Mouse (Mus musculus) kidney, postnatal 25 days (tissue): Measurements from ENCODE around the gene Tmem121.

Experiments used
- DNase-seq, 2 experiments: peaks; one replicate each; pipeline ENCODE4 v3.0.0; 2021; ENCODE audit warnings: mixed read lengths in 2 of 2

The Tmem121 gene

DNA sequence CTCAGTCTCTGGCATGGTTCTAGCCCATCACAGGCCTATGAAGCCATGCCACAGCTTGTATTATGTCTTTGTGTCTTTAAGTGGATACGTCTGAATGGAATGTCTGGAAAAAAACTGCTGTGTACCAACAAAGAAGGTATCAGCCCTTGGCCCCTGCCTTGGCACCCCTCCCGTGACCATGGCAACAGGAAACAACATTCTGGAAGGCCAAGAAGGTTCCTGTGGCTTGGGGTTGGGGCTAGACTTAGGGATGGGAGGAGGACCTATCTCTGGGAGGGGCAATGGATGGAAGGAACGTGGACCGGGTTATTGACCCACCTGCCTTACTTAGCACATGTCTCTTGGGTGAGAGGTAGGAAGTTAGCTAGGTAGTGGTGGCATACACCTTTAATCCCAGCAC, 36.4 kb upstream of the Tmem121 start:
- DNase-seq = peak; percentile 53 to 75

DNA sequence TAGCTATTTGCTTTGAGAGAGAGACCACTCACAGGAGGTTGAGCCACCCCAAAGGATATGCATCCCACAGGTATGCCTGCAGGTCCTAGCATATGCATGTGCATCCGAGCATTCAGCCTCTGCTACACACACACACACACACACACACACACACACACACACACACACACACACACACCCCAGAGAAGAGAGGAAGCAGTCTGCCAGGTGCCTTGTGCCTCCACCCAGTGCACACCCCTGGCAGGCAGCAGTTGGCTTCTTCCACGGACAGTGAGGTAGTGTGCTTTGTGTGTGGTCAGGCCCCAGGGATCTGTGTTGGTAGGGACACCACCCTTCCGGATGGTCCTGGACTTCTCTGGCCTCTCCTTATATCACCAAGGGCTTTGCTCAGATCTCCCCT, 35.8 kb upstream of the Tmem121 start:
- DNase-seq = no peak

DNA sequence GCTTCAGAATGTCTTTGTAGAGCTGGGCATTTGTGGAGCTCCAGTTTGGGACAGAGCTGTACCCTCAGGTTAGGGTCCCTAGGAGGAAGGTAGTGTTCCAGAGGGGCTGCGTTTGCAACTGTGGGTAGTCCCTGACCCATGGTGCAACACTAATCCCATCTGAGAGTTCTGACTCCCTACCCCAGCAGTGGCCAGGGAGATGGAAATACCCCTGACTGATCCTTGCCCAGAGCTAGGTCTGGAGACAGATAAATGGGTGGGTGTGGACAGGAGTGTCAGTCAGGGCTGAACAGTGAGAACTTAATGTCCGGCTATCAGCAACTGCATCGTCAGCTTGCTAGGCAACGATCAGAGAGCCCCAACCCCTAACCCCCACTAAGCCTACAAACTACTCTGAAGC, 35.1 kb upstream of the Tmem121 start:
- no peak for DNase-seq

DNA sequence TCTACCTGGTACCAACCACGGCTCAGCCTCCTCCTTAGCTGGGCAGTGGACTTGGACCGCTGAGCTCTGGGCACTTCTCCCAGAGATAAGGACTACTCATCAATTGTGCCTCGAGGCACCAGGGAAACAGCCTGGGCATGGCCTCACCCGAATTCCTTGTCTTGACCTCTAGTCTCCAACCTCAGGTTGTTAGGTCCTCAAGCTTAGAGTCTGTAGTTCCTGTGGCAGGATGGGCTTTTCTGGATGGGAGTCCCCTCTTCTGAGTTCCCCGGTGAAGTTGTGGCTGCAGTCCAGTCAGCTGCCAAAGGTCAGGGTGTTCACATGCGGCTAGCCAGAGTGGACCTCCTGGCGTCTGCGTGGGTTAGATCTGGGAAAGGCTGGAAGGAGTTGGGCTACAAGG, 34.7 kb upstream of the Tmem121 start:
- DNase-seq = peak in 1 of 2 experiments; percentile 67

DNA sequence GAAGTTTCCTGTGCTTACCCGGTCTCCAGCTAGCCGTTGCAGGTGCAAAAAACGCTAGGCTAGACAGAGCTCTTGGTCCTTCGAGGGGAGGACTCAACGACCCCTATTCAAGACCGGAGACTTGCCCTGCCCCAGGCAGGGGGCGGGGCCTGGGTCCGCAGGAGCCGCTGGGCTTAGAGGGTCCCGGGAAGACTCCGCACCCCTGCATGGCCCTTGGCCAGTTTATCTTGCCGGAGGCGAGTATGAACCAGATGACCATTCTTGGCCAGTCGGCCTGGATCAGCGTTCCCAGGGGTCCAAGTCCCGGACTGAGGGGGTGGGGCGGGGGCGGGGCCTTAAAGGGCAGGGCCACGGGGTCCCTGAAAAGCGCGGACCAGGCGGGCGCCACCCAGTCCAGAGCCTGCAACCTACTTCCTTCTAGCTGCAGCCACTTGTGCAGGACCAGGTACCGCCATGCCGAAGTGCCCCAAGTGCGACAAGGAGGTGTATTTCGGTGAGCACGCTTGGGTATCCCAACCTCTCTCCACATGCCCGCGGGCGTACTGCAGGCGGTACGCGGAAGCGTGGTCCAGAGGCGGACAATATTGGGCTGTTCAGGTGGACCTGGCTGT, 34.0 kb upstream of the Tmem121 start:
- DNase-seq = peak; percentile 54 to 73

DNA sequence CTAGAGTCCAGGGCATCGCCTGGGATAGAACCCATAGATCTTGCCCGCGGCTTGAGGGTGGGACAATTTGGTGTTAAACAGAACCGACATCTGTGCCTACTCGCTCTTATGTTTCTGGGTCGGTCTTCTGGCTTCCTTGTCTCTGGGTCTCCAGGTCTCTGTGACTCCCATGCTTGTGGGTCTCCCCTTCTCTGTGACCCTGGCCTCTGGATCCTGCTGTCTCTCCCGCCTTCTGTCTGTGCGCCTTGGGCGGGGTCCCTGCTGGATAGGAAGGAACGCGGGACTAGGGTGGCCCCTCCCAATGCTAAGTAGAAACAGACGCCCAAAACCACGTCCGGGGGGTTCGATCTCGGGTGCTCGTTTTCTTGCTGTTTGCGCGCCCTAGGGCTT, 33.5 kb upstream of the Tmem121 start:
- peak in 1 of 2 experiments; percentile 47 for DNase-seq

DNA sequence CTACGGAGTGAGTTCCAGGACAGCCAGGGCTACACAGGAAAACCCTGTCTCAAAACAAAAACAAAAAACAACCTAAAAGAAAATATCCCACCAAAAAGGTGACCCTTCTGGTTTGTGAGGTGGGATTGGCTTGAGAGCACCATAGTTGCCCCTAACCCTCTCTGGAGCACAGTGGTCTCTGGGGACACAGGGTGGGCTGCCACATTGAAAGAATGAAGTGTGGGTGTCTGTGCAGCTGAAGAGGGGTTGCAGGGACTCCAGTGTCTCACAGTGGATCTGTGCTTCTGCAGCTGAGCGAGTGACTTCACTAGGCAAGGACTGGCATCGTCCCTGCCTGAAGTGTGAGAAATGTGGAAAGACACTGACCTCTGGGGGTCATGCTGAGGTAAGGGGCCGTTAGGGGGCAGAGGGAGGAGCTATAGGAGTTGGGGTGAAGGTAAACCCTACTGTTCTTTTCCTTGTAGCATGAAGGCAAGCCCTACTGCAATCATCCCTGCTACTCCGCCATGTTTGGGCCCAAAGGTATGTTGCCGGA, 32.7 kb upstream of the Tmem121 start:
- DNase-seq = no peak

DNA sequence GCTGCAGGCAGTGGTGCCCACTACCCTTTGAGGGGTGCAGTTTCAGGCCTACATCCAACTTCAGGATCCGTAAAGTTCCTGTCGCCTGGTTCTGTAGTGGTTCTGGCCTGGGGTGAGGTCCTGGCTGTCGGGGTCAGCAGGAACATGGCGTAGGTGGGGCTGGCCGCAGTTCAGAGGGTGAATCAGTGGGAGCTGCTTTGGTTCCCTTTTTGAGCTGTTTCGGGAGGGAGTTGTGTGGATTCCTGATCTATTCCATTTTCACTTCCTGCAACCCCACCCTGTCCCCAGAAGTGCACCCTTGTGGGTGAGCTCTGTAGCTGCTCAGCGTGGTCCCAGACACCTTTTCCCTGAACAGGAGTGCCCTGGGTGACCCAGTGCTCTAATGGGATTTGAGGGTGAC, 31.8 kb upstream of the Tmem121 start:
- DNase-seq = no peak

DNA sequence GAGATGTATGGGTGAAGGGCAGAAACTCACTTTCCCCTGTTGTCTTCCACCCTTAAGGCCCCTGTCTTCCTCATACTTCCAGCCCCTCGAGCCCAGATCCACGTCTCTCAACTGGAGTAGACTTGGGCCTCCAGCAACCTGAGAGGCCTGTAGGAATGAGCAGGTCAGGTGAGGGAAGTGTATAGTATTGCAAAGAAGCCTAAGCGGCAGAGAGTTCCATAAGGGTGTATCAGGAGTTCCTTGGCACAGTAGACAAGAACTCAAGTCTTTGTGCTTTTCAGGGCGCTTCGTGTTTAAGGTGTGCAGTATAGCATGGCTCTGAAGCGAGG, 31.0 kb upstream of the Tmem121 start:
- peak in 1 of 2 experiments; percentile 32 for DNase-seq

DNA sequence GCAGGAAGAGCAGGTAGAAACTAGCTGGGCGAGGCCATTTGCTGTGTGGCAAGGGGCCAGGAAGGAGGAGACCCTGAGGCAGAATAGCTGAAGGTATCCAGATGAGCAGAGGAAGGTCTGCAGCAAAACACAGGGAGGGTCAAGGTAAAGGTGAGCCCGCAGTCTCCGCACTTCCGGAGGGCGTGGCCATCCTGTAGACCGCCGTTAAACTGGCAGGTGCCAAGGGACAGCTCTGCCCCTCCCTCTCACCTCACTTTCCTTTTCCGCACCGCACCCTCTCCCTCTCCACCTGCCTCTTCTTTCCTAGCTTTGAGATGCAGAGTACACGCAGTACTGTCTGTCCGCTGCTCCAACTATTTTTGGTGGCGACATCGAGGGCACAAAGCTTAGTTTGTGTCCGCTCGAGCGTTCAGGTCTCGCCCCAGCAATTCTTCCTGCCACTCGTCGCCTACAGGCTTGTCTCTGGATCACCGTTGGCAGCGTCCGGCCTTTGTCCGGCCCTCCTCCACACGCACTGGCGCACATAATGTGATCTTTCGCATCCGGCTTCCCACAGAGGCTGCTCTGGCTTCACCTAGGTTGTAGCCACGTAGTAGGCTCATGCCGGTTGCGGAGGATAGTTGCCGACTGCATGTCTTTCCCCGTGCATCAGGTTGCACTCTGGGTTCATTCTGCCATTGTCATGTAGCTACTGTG, 30.5 kb upstream of the Tmem121 start:
- DNase-seq = peak; percentile 66 to 84

DNA sequence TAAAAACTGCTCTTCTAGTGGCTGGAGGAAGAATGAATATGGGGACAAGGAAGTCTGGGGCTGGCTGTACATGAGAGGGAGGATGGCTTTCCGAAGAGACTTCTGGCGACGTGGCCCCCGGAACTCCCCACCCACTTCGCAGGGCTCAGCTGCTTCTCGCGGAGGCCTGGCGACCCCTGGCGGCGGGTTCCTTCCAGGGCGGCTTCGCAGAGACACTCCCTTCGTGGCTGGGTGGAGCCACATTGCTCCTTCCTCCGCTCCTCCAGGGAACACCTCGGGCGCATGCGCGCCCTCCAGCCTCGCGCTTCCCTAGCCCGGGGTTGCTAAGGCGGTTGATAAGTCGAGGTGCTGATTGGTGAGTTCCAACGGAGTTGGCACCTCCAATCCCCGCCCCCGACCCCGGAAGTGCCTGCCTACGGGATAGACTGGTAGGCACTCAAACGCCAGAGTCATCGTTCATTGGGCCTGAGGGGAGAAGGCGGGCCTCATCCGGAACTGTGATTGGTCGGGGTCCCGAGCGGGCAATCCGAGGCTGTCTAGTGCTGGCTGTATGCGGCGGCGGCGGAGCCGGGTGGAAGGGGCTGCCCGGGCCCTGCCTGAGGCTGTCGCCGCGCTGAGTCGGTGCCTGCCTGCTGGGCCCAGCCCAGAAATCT, 29.7 kb upstream of the Tmem121 start, which contains the start of gene Tedc1:
TSS of gene Tedc1 (plus strand) at position 535 of the 653 bp plus-strand sequence.
- peak; percentile 99 for DNase-seq

DNA sequence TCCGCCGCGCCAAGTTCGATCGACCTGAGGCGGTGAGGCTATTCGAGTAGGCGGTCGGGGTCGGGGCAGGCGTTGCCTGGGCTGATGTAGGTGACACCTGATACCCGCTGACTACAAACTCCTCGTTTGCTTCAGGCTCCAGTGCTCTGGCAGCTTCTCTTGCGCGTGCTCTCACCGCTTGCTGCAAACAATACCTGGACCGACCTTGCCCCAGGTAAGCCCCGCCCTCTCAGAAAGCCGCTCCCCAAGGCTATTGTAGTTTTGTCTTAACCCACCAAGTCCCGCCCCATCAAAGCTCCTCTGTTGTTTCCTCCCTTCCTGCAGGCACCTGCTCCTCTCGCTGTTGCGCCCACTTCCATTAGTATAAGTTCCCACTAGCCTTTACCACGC, 29.2 kb upstream of the Tmem121 start:
- no peak for DNase-seq

DNA sequence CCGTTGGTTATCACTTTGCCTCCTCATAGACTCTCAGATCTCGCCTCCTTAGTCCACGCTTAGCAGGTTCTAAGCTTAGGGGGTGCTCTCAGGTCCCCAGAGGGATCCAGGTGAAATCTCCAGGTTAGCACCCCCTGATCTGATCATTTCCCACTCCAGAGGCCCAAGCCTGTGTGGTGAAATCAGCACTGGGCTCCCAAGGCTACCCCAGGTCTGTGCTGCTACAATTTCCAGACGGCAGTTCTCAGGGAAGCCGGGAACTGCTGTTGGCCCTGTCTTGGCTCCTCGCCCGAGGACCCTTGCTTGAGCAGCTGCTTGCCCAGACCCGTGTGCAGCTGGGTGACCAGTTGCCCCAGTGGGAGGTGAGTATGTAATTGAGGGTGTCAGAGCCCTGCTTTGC, 28.7 kb upstream of the Tmem121 start:
- DNase-seq = peak in 1 of 2 experiments; percentile 49

DNA sequence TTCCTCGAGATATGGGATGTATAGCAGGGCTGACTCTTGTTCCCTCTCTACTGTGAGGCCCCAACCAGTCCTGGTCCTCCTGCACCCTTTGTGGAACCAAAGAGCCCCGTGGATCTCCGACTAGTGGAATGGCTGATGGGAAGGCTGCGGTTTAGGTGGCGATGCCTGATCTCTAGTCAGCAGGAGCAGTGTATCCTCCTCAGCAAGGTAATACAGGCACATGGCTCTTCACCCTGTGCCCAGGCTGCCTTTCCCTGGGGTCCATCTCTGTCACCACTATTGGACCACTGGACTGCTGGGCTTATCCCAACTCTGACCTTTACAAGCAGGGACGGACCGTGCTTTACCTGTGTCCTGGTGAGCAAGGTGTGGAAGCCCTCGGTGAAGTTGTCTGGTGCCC, 28.2 kb upstream of the Tmem121 start:
- no peak for DNase-seq

DNA sequence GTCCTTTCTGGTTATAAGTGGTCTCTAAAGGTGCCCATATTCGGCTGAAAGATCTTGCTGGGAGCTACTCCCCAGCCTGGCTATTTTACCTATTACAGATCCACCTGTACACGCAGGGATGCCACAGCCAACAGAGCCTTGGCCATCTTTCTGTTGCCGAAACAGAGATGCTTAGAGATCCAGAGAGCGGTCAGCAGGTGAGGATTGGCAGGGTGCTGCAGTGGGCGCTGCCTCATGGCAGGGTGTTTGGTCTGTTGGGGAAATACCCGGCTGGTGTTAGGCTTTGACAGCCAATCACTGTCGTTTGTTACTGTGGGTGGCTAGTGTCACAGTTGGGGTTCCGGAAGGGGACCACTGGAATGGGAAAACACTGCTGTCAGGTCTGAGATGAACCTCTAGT, 27.8 kb upstream of the Tmem121 start:
- peak in 1 of 2 experiments; percentile 28 for DNase-seq

DNA sequence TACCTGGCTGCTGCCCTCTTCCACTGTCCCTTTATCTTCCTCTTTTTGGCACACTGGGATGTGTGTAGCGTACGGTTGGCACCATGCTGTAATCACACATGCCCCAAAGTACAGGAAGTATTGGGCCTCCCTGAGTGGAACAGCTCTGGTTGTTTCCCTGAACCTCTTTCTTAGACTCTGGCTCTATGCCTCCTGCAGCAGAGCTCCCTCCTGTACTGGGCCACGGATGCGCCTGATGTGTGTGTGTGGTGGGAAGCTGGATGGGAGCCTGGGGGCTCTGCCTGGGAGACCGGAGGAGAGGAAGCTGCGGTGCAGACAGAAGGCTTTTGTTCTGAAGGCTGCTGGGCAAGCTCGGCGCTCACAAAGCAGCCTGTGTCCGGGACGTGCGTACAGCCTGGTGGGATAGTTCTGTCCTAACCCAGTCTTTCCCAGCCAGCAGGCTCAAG, 22.1 kb upstream of the Tmem121 start:
- no peak for DNase-seq

DNA sequence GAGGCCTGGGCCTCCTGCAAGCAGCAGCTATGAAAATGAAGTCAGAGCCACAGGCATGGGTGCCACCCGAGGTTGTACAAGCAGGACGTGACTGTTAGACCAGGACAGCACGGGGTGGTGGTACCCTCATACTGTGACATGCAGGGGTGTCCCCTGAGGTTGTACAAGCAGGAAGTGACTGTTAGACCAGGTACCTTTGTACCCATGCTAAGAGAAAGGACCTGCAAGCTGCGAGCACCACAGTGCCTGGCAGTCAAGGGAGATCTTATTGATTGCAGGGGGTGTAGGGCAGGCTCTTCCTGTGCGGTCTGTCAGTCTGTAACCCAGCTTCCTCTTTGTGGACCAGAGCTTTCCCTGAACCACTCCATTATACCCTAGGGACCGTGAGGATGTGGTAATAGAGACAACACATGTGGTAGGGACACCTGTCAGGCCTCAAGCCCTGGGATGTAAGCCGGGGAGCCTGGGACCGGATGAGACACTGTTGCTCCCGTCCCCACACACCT, 17.6 kb upstream of the Tmem121 start:
- DNase-seq = peak in 1 of 2 experiments; percentile 26

DNA sequence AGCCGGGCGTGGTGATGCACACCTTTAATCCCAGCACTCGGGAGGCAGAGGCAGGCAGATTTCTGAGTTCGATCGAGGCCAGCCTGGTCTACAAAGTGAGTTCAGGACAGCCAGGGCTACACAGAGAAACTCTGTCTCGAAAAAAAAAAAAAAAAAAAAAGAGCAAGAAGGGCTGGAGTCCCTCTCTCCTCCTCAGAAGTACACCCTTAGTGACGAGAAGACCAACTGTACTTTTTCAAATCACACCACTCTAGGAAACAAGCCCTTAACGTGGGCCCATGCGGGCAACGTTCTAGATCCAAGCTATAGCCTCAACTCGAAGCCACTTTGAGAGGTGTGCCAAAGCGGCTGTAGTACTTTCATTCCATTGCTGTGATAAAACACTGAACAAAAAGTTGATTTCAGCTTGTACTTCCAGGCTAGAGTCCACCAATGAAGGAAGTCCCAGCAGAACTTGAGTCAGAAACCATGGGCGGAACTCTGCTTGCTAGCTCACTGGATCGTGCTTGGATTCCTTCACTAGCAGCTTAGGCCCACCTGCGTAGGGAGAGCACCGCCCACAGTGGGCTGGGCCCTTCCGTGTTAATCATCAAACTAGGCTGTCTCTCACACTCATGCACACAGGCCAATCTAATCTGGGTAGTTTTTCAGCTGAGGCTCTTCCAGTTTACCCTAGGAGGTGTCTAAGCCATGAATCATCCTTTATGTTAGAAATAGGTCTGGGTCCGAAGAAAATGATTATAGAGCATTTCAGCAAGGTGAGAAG, 8.6 kb upstream of the Tmem121 start:
- DNase-seq = no peak

DNA sequence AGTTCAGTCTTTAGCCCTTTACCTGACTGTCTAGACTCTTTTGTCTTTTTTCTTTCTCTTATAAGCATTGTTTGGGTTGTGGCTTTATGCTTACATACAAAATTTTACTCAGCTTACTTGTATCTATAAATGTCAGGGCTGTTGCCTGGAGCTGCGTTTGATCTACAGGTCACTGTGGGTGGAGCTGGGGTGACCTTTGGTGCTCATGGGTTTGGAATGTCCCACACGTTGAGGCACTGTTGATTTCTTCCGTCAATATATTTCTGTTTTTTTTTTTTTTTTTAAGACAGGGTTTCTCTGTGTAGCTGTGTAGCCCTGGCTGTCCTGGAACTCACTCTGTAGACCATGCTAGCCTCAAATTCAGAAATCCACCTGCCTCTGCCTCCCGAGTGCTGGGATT, 4.7 kb upstream of the Tmem121 start:
- DNase-seq = no peak

DNA sequence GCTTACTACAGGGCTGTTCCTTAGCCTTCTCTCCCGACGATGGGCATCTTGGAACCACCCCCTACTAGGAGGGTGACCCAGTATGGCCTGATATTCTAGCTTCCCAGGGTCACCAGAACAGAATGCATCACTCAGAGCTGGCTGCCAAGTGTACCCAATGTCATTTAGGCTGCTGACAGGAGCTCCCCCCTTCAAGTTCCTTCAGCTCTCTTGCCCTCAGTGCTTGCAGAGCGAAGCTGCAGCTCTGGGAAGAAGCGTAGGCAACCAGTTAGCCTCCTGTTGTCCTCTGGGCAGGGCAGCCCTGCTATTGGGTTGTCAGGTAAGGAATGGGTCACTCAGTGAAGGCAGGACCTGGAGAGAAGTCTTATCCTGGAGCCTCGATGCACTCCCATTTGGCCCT, 785 bp upstream of the Tmem121 start:
- DNase-seq = peak in 1 of 2 experiments; percentile 29

DNA sequence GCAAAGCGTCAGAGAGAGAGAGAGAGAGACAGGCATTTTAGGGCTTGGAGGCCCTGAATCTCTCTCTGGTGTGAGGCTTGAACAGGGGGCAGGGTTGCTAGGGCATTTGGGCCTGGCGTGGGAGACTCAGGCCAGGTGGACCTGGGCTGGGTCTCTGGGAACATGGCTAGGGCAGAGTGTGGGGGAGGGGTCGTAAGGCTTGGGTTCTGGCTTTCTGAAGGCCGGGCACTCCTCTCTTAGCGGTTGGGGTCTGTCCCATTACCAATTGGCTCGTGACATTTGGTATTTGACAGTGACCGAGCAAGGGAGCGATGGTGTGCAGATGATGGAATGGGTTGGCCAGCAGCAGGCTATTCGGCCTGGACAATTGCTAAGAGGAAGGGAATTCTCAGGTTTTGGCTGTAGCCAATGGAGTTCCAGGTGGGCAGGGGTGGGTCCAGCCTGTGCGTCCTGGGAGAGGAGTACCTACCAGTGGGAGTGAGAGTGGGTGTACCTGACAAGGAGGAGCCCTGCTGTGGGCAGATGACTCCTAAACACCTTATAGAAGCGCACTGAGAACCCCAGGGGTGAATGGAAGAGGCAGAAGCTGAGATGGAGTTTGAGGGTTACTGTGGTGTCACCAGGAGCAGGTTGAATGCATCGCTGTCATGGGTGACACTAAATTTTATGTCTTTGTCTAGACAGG, 738 bp downstream of the Tmem121 start:
- DNase-seq = no peak

DNA sequence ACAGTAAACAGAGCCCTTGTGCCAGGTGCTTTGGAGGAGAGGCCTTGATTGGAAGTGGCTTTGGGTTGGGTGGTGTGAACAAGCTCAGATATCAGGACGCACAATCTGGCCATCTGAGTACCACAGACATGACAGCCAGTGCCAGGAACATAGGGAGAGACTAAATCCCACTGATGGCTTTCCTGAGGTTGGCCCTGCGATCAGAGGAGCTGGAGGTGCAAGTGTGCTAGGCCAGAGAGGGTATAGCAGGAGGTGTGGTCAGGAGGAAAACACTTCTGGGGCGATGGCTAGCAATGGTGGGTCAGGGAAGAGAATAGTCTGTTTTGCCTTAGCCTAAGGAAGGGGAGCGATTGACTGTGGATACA, 1.3 kb downstream of the Tmem121 start:
- DNase-seq = no peak
